Mouse (Mus musculus) intestine, postnatal 0 days (tissue): ENCODE results near the gene Dcaf11. TPM values are rescaled to one million over a fixed set of nuclear protein-coding genes. Genes with fewer than 3 reads are reported as not detected.

Experiments used
- ATAC-seq: fragments of 200-750 bp; cut with Nextera tagmentation; 2 replicates; pipeline ENCODE4 v1.8.0; 2017; ENCODE audit warnings: mild to moderate bottlenecking, moderate TSS enrichment, moderate library complexity
- H3K27ac ChIP-seq: fragments of 300-500 bp; sonication (generic); 2 replicates; pipeline ENCODE4 v1.5.1; 2014; ENCODE audit warnings: mild to moderate bottlenecking, low read depth, low read length, moderate library complexity
- H3K27me3 ChIP-seq: fragments of 300-500 bp; sonication (generic); replicated peaks from 2 replicates; pipeline ENCODE4 v1.6.1; 2014; ENCODE audit warnings: low read length, mixed read lengths; ENCODE audit not compliant: control insufficient read depth, insufficient read depth
- H3K36me3 ChIP-seq: fragments of 300-500 bp; sonication (generic); 2 replicates; pipeline ENCODE4 v1.6.1; 2014; ENCODE audit warnings: mild to moderate bottlenecking, moderate library complexity; ENCODE audit not compliant: control insufficient read depth, insufficient read depth
- H3K4me1 ChIP-seq: fragments of 300-500 bp; sonication (generic); replicated peaks from 2 replicates; pipeline ENCODE4 v1.6.1; 2014; ENCODE audit warnings: antibody characterized with exemption, low read length, mixed read lengths; ENCODE audit not compliant: control insufficient read depth, insufficient read depth
- H3K4me2 ChIP-seq: fragments of 300-500 bp; sonication (generic); replicated peaks from 2 replicates; pipeline ENCODE4 v1.6.1; 2014; ENCODE audit warnings: low read depth, mild to moderate bottlenecking, moderate library complexity
- H3K4me3 ChIP-seq: fragments of 300-500 bp; sonication (generic); 2 replicates; pipeline ENCODE4 v1.5.1; 2014; ENCODE audit warnings: low read depth, low read length
- H3K9ac ChIP-seq: fragments of 300-500 bp; sonication (generic); 2 replicates; pipeline ENCODE4 v1.6.1; 2014; ENCODE audit warnings: mild to moderate bottlenecking, low read depth, low read length
- H3K9me3 ChIP-seq: fragments of 300-500 bp; sonication (generic); 2 replicates; pipeline ENCODE4 v1.6.1; 2016; ENCODE audit warnings: mixed run types; ENCODE audit not compliant: control insufficient read depth
- CTCF ChIP-seq: sonication (generic); IDR thresholded peaks from 2 replicates; pipeline ENCODE4 v1.5.1; 2016; ENCODE audit warnings: low read depth, mild to moderate bottlenecking, control low read depth, antibody characterized with exemption, moderate library complexity
- WGBS: fragments of 180-500 bp; shearing (Covaris S2); extraction: QIAGEN DNeasy Blood & Tissue Kit; methylation state at CpG from one replicate; pipeline ENCODE4 v1.1.7; 2014; 5-methylcytosine and 5-hydroxymethylcytosine counted together
- polyA plus RNA-seq: library from polyadenylated mRNA; unstranded; fragments of >200 nt; fragmentation: Nextera tagmentation; extraction: Ambion mirVana; gene quantifications from 2 replicates; pipeline ENCODE4 v1.2.1, GENCODE M21; 2015

Dcaf11 gene
- polyA plus RNA-seq, 1 experiment from 2014 or later, result 67.0 TPM

- no peaks in the 10 kb centered on the region for H3K36me3 ChIP-seq
- WGBS, result 73% methylated on average over 4 of the region's 4 CpGs
- H3K27me3 ChIP-seq, result peaks cover 18% of the 10 kb centered on the region
- no peak overlapping the region for H3K4me3 ChIP-seq
- H3K9me3 ChIP-seq, result no peaks in the 10 kb centered on the region
- no peak for ATAC-seq
- no peak overlapping the region for H3K4me2 ChIP-seq
- H3K9ac ChIP-seq, result no peak overlapping the region
- 0 out of 2 replicates have a peak, but pooled peaks have one; percentile 11 for TF ChIP-seq CTCF
- no peaks in the 10 kb centered on the region for H3K4me1 ChIP-seq
- no peak overlapping the region for H3K27ac ChIP-seq
Observed at GRCm38 (mm10) chr14:55519604-55520003, 40.2 kb upstream of the Dcaf11 start.

- H3K4me3 ChIP-seq, result peak overlapping the region; percentile 41
- no peaks in the 10 kb centered on the region for H3K4me1 ChIP-seq
- H3K27me3 ChIP-seq, result peaks cover 20% of the 10 kb centered on the region
- H3K9me3 ChIP-seq, result no peaks in the 10 kb centered on the region
- peak overlapping the region; percentile 80 for H3K4me2 ChIP-seq
- under 1% methylated on average over 61 of the region's 61 CpGs for WGBS
- H3K27ac ChIP-seq, result no peak overlapping the region
- peak; percentile 27; the same call in 1 of the 2 replicates for TF ChIP-seq CTCF
- H3K36me3 ChIP-seq, result no peaks in the 10 kb centered on the region
- ATAC-seq, result peak; percentile 31; the same call in 1 of the 2 replicates
- no peak overlapping the region for H3K9ac ChIP-seq
Observed at GRCm38 (mm10) chr14:55520451-55521361, 39.1 kb upstream of the Dcaf11 start.

- Histone ChIP-seq H3K27ac (no peak overlapping the region), H3K36me3 (no peaks in the 10 kb centered on the region), H3K9me3 (no peaks in the 10 kb centered on the region), H3K4me3 (no peak overlapping the region), H3K4me2 (no peak overlapping the region), H3K4me1 (no peaks in the 10 kb centered on the region), H3K27me3 (peaks cover 20% of the 10 kb centered on the region), H3K9ac (no peak overlapping the region)
- ATAC-seq, result no peak
- WGBS, result 48% methylated on average over 4 of the region's 4 CpGs
- TF ChIP-seq CTCF, result no peak
Observed at GRCm38 (mm10) chr14:55524062-55524461, 35.7 kb upstream of the Dcaf11 start.

GRCm38 (mm10) chr14:55524785-55525184, 35.0 kb upstream of the Dcaf11 start, which contains the start of gene Nrl:
Gene Nrl (minus strand): TSS chr14:55524981.
- Histone ChIP-seq H3K9ac (no peak within 1 kb of the TSS), H3K4me2 (no peak within 1 kb of the TSS), H3K36me3 (no peaks in the 10 kb centered on the region), H3K4me3 (no peak within 1 kb of the TSS), H3K27ac (no peak within 1 kb of the TSS), H3K4me1 (no peaks in the 10 kb centered on the region), H3K27me3 (peaks cover 20% of the 10 kb centered on the region), H3K9me3 (no peaks in the 10 kb centered on the region)
- WGBS, result 22% methylated on average over 8 of the region's 8 CpGs
- TF ChIP-seq CTCF, result no peak
- no peak for ATAC-seq

- ATAC-seq, result no peak
Observed at GRCm38 (mm10) chr14:55526674-55527073, 33.1 kb upstream of the Dcaf11 start.

GRCm38 (mm10) chr14:55527940-55528339, 31.9 kb upstream of the Dcaf11 start:
- no peak overlapping the region for H3K4me2 ChIP-seq
- ATAC-seq, result no peak
- H3K27me3 ChIP-seq, result peaks cover 5% of the 10 kb centered on the region; the same call in 1 of the 2 replicates
- H3K4me3 ChIP-seq, result no peak overlapping the region
- H3K4me1 ChIP-seq, result no peaks in the 10 kb centered on the region
- no peaks in the 10 kb centered on the region for H3K9me3 ChIP-seq
- no peak overlapping the region for H3K27ac ChIP-seq
- WGBS, result 20% methylated on average over 3 of the region's 3 CpGs
- no peaks in the 10 kb centered on the region for H3K36me3 ChIP-seq
- TF ChIP-seq CTCF, result peak; percentile 69
- no peak overlapping the region for H3K9ac ChIP-seq

More at GRCm38 (mm10) chr14:55526674-55527073, 33.1 kb upstream of the Dcaf11 start:
- no peak overlapping the region for H3K27ac ChIP-seq
- H3K9me3 ChIP-seq, result no peaks in the 10 kb centered on the region
- H3K27me3 ChIP-seq, result peaks cover 11% of the 10 kb centered on the region; the same call in 1 of the 2 replicates
- no peak overlapping the region for H3K4me3 ChIP-seq
- H3K36me3 ChIP-seq, result no peaks in the 10 kb centered on the region
- H3K4me2 ChIP-seq, result no peak overlapping the region
- no peaks in the 10 kb centered on the region for H3K4me1 ChIP-seq
- no peak for TF ChIP-seq CTCF
- 82% methylated on average over 2 of the region's 2 CpGs for WGBS
- H3K9ac ChIP-seq, result no peak overlapping the region
